Mouse (Mus musculus): ENCODE measurements at regions not wholly inside any gene's neighbourhood (a gene's known extent, or its start where the extent isn't known, plus 50 kb on each side); places are given as distances from the start of the nearest gene placed in this dataset.

GRCm38 (mm10) chr8:114072330-114072729, 61.0 kb upstream of the Nudt7 start:
- no peak for DNase-seq

DNA sequence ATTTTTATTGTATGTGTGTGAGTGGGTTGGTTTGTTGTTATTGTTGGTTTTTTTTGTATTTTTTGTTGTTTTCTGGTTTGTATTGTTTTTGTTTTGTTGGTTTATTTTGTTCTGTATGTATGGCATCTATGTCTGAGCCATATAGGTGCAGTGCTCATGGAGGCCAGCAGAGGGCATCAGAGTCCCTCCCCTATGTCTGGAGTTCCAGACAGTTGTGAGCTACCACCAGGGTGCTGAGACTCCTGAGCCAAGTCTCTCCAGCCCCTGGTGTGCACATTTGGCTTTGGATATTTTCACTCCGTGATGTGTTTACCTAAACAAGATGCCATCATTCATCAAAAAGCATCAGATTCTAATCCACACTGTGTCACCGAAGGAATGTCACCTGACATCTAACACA, 59.2 kb upstream of the Nudt7 start:
- DNase-seq = peak; percentile 34 to 39

- DNase-seq = no peak
These were observed 56.7 kb upstream of the Nudt7 start for GRCm38 (mm10) chr8:114076701-114077100.

DNA sequence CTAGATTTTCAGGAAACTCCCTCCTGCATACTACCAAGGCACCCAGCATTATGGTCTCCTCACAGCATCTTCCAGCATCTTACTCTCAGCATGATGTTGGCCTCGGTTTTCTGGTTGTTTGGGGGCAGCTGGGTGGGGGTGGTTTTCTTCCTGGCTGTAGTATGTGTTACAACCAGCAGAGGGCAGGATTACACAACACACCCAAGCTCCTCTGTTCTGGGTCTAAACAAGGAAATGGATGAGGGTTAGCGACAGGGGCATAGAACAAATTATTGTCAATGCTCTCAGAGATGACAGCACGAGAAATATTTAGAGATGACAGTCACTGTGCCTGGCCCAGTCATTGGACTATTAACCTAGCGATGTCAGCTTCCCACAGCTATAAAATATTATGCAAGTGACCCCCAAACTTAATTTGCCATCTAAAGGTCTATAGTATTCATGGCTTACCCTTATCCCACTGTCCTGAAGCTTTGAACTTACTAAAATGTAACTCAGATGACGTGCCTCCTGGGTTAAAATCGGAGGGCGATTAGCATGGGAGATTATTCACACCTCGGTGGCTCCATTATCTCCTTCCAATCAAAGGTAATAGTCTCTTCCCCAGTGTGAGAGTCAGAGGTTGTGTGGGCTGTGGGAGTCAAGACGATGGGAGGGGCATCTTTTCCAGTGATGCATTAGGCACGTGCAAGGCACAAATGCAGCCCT, 52.2 kb upstream of the Nudt7 start:
- DNase-seq = peak; percentile 43 to 59

DNA sequence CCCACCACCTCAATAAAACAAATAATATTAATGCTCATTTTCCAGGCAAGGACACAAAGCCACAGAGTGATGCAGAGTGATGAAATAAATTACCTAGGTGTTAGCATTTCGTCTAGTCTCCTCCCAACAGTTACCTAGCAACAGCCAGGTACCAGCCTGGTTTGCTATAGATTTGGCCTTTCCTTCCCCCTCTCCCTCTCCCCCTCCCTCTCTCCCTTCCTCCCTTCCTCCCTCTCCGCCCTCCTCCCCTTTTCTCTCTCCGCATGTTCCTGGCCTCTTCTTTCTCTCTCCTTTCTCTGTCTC, 51.6 kb upstream of the Nudt7 start:
- no peak for DNase-seq
